Mouse (Mus musculus) neural tube, embryonic 12.5 days (tissue): Measurements from ENCODE around the gene Slc26a3. TPM values are rescaled to one million over a fixed set of nuclear protein-coding genes. Genes with fewer than 3 reads are reported as not detected.

Experiments
- ATAC-seq: fragments of 200-750 bp; cut with Nextera tagmentation; 2 replicates; pipeline ENCODE4 v1.8.0; 2017; ENCODE audit warnings: low read depth, mild to moderate bottlenecking, moderate TSS enrichment, moderate library complexity; ENCODE audit not compliant: low FRiP score
- H3K27ac ChIP-seq: fragments of 300-500 bp; sonication (generic); 2 replicates; pipeline ENCODE4 v1.5.1; 2016
- H3K27me3 ChIP-seq: fragments of 300-500 bp; sonication (generic); replicated peaks from 2 replicates; pipeline ENCODE4 v1.6.1; 2016; ENCODE audit warnings: mild to moderate bottlenecking
- H3K36me3 ChIP-seq: fragments of 300-500 bp; sonication (generic); 2 replicates; pipeline ENCODE4 v1.6.1; 2016; ENCODE audit warnings: mild to moderate bottlenecking
- H3K4me1 ChIP-seq: fragments of 300-500 bp; sonication (generic); 2 replicates; pipeline ENCODE4 v1.6.1; 2016
- H3K4me2 ChIP-seq: fragments of 300-500 bp; sonication (generic); replicated peaks from 2 replicates; pipeline ENCODE4 v1.6.1; 2016; ENCODE audit warnings: mild to moderate bottlenecking
- H3K4me3 ChIP-seq: fragments of 300-500 bp; sonication (generic); 2 replicates; pipeline ENCODE4 v1.5.1; 2016
- H3K9ac ChIP-seq: fragments of 300-500 bp; sonication (generic); 2 replicates; pipeline ENCODE4 v1.6.1; 2016; ENCODE audit warnings: mild to moderate bottlenecking
- H3K9me3 ChIP-seq: fragments of 300-500 bp; sonication (generic); 2 replicates; pipeline ENCODE4 v1.6.1; 2016; ENCODE audit warnings: mild to moderate bottlenecking
- WGBS: fragments of 180-500 bp; shearing (Covaris S2); methylation state at CpG from one replicate; pipeline ENCODE4 v1.1.7; 2016; 5-methylcytosine and 5-hydroxymethylcytosine counted together
- polyA plus RNA-seq: library from polyadenylated mRNA; unstranded; fragments of >200 nt; fragmentation: Nextera tagmentation; extraction: Ambion mirVana; gene quantifications from 2 replicates; pipeline ENCODE4 v1.2.1, GENCODE M21; 2016

Gene Slc26a3
- polyA plus RNA-seq, result not detected in 2 replicates

- no peak for ATAC-seq
Measured at GRCm38 (mm10) chr12:31390571-31390970, at the start of gene Slc26a3. Gene Slc26a3 (plus strand): TSS chr12:31390871.

GRCm38 (mm10) chr12:31350191-31350943, 40.3 kb upstream of the Slc26a3 start:
- ATAC-seq, result no peak
- no peaks in the 10 kb centered on the region for H3K27me3 ChIP-seq
- H3K9ac ChIP-seq, result peak overlapping the region; percentile 95
- H3K4me2 ChIP-seq, result peak overlapping the region; percentile 90
- H3K9me3 ChIP-seq, result no peaks in the 10 kb centered on the region
- H3K4me3 ChIP-seq, result peak overlapping the region; percentile 97
- WGBS, result 32% methylated on average over 15 of the region's 15 CpGs
- H3K4me1 ChIP-seq, result peaks cover 9% of the 10 kb centered on the region
- peaks cover 9% of the 10 kb centered on the region; the same call in 1 of the 2 replicates for H3K36me3 ChIP-seq
- no peak overlapping the region for H3K27ac ChIP-seq

More at GRCm38 (mm10) chr12:31390571-31390970, at the start of gene Slc26a3:
- H3K9me3 ChIP-seq, result no peaks in the 10 kb centered on the region
- no peaks in the 10 kb centered on the region for H3K27me3 ChIP-seq
- H3K27ac ChIP-seq, result no peak within 1 kb of the TSS
- H3K9ac ChIP-seq, result no peak within 1 kb of the TSS
- H3K36me3 ChIP-seq, result no peaks in the 10 kb centered on the region
- H3K4me3 ChIP-seq, result no peak within 1 kb of the TSS
- WGBS, result 84% methylated on average over 3 of the region's 3 CpGs
- H3K4me2 ChIP-seq, result no peak within 1 kb of the TSS
- H3K4me1 ChIP-seq, result no peaks in the 10 kb centered on the region

GRCm38 (mm10) chr12:31350944-31351928, 39.4 kb upstream of the Slc26a3 start, which contains the start of gene Dld:
Gene Dld (minus strand): TSS chr12:31351453.
- peak within 1 kb of the TSS; percentile 53; the same call in 1 of the 2 replicates for H3K27ac ChIP-seq
- H3K4me2 ChIP-seq, result peak within 1 kb of the TSS; percentile 90
- peak within 1 kb of the TSS; percentile 95 for H3K9ac ChIP-seq
- H3K36me3 ChIP-seq, result peaks cover 9% of the 10 kb centered on the region; the same call in 1 of the 2 replicates
- H3K4me3 ChIP-seq, result peak within 1 kb of the TSS; percentile 97
- peak; percentile 99 for ATAC-seq
- peaks cover 9% of the 10 kb centered on the region for H3K4me1 ChIP-seq
- no peaks in the 10 kb centered on the region for H3K27me3 ChIP-seq
- no peaks in the 10 kb centered on the region for H3K9me3 ChIP-seq
- 5% methylated on average over 66 of the region's 66 CpGs for WGBS

GRCm38 (mm10) chr12:31366428-31366827, 24.2 kb upstream of the Slc26a3 start:
- Histone ChIP-seq H3K4me1 (no peaks in the 10 kb centered on the region), H3K4me3 (no peak overlapping the region), H3K27ac (no peak overlapping the region), H3K9ac (no peak overlapping the region), H3K4me2 (no peak overlapping the region), H3K36me3 (no peaks in the 10 kb centered on the region), H3K9me3 (no peaks in the 10 kb centered on the region), H3K27me3 (no peaks in the 10 kb centered on the region)
- no peak for ATAC-seq
- WGBS, result 66% methylated on average over 3 of the region's 3 CpGs

GRCm38 (mm10) chr12:31367721-31368120, 22.9 kb upstream of the Slc26a3 start:
- H3K4me2 ChIP-seq, result no peak overlapping the region
- no peak overlapping the region for H3K9ac ChIP-seq
- no peaks in the 10 kb centered on the region for H3K9me3 ChIP-seq
- WGBS, result 89% methylated on average over 5 of the region's 5 CpGs
- no peak for ATAC-seq
- no peaks in the 10 kb centered on the region for H3K27me3 ChIP-seq
- H3K4me1 ChIP-seq, result no peaks in the 10 kb centered on the region
- no peaks in the 10 kb centered on the region for H3K36me3 ChIP-seq
- no peak overlapping the region for H3K4me3 ChIP-seq
- H3K27ac ChIP-seq, result no peak overlapping the region

- no peaks in the 10 kb centered on the region for H3K9me3 ChIP-seq
- 96% methylated on average over 1 of the region's 1 CpGs for WGBS
- no peaks in the 10 kb centered on the region for H3K36me3 ChIP-seq
- no peak for ATAC-seq
- H3K27ac ChIP-seq, result no peak overlapping the region
- no peak overlapping the region for H3K9ac ChIP-seq
- H3K4me3 ChIP-seq, result no peak overlapping the region
- no peaks in the 10 kb centered on the region for H3K4me1 ChIP-seq
- no peaks in the 10 kb centered on the region for H3K27me3 ChIP-seq
- no peak overlapping the region for H3K4me2 ChIP-seq
Measured at GRCm38 (mm10) chr12:31369118-31369517, 21.6 kb upstream of the Slc26a3 start.

GRCm38 (mm10) chr12:31369656-31370055, 21.0 kb upstream of the Slc26a3 start:
- H3K4me2 ChIP-seq, result no peak overlapping the region
- no peaks in the 10 kb centered on the region for H3K27me3 ChIP-seq
- H3K9ac ChIP-seq, result no peak overlapping the region
- no peaks in the 10 kb centered on the region for H3K36me3 ChIP-seq
- no peaks in the 10 kb centered on the region for H3K9me3 ChIP-seq
- ATAC-seq, result no peak
- no peak overlapping the region for H3K4me3 ChIP-seq
- no peak overlapping the region for H3K27ac ChIP-seq
- no peaks in the 10 kb centered on the region for H3K4me1 ChIP-seq
- WGBS, result 92% methylated on average over 7 of the region's 7 CpGs

- no peaks in the 10 kb centered on the region for H3K9me3 ChIP-seq
- no peaks in the 10 kb centered on the region for H3K36me3 ChIP-seq
- ATAC-seq, result peak; percentile 87
- H3K4me3 ChIP-seq, result no peak overlapping the region
- no peaks in the 10 kb centered on the region for H3K27me3 ChIP-seq
- 0 out of 2 replicates have a peak, but pooled peaks cover 8% of the 10 kb centered on the region for H3K4me1 ChIP-seq
- 41% methylated on average over 9 of the region's 9 CpGs for WGBS
- H3K4me2 ChIP-seq, result peak overlapping the region; percentile 38
- no peak overlapping the region for H3K27ac ChIP-seq
- H3K9ac ChIP-seq, result no peak overlapping the region
Measured at GRCm38 (mm10) chr12:31374603-31375282, 15.9 kb upstream of the Slc26a3 start.

GRCm38 (mm10) chr12:31375283-31375615, 15.4 kb upstream of the Slc26a3 start:
- Histone ChIP-seq H3K4me1 (0 out of 2 replicates have a peak, but pooled peaks cover 8% of the 10 kb centered on the region), H3K27me3 (no peaks in the 10 kb centered on the region), H3K4me3 (no peak overlapping the region), H3K27ac (no peak overlapping the region), H3K4me2 (no peak overlapping the region), H3K9me3 (no peaks in the 10 kb centered on the region), H3K36me3 (no peaks in the 10 kb centered on the region), H3K9ac (no peak overlapping the region)
- WGBS, result 83% methylated on average over 4 of the region's 4 CpGs
- ATAC-seq, result 0 out of 2 replicates have a peak, but pooled peaks have one; percentile 4

GRCm38 (mm10) chr12:31376326-31376950, 14.2 kb upstream of the Slc26a3 start:
- Histone ChIP-seq H3K27ac (no peak overlapping the region), H3K9me3 (no peaks in the 10 kb centered on the region), H3K4me2 (peak overlapping the region; percentile 53), H3K36me3 (no peaks in the 10 kb centered on the region), H3K4me1 (0 out of 2 replicates have a peak, but pooled peaks cover 8% of the 10 kb centered on the region), H3K4me3 (peak overlapping the region; percentile 9; the same call in 1 of the 2 replicates), H3K27me3 (no peaks in the 10 kb centered on the region), H3K9ac (0 out of 2 replicates have a peak overlapping the region, but pooled peaks have one; percentile 21)
- peak; percentile 22; the same call in 1 of the 2 replicates for ATAC-seq
- 21% methylated on average over 13 of the region's 13 CpGs for WGBS

GRCm38 (mm10) chr12:31377241-31377640, 13.4 kb upstream of the Slc26a3 start:
- H3K4me2 ChIP-seq, result no peak overlapping the region
- no peak overlapping the region for H3K27ac ChIP-seq
- ATAC-seq, result no peak
- H3K36me3 ChIP-seq, result no peaks in the 10 kb centered on the region
- no peaks in the 10 kb centered on the region for H3K9me3 ChIP-seq
- no peaks in the 10 kb centered on the region for H3K27me3 ChIP-seq
- H3K4me1 ChIP-seq, result 0 out of 2 replicates have a peak, but pooled peaks cover 8% of the 10 kb centered on the region
- no peak overlapping the region for H3K9ac ChIP-seq
- WGBS, result 83% methylated on average over 11 of the region's 11 CpGs
- no peak overlapping the region for H3K4me3 ChIP-seq
